Mouse (Mus musculus) heart, embryonic 16.5 days (tissue): ENCODE data around the gene Nup93. TPM values are rescaled to one million over a fixed set of nuclear protein-coding genes. Genes with fewer than 3 reads are reported as not detected.

Experiments
- ATAC-seq: fragments of 200-750 bp; cut with Nextera tagmentation; replicated peaks from 2 replicates; pipeline ENCODE4 v1.8.0; 2017; ENCODE audit warnings: moderate number of reproducible peaks; ENCODE audit not compliant: insufficient read depth, low FRiP score; ENCODE audit errors: extremely low read depth
- H3K27ac ChIP-seq: fragments of 300-500 bp; sonication (generic); 2 replicates; pipeline ENCODE4 v1.5.1; 2014; ENCODE audit warnings: mild to moderate bottlenecking, low read length, control low read depth, moderate library complexity
- H3K27me3 ChIP-seq: fragments of 300-500 bp; sonication (generic); 2 replicates; pipeline ENCODE4 v1.6.1; 2014; ENCODE audit warnings: low read length, mixed read lengths; ENCODE audit not compliant: control insufficient read depth, insufficient read depth
- H3K36me3 ChIP-seq: fragments of 300-500 bp; sonication (generic); 2 replicates; pipeline ENCODE4 v1.6.1; 2014; ENCODE audit not compliant: control insufficient read depth, insufficient read depth
- H3K4me1 ChIP-seq: fragments of 300-500 bp; sonication (generic); 2 replicates; pipeline ENCODE4 v1.6.1; 2014; ENCODE audit warnings: low read length, mixed read lengths; ENCODE audit not compliant: control insufficient read depth, insufficient read depth
- H3K4me2 ChIP-seq: fragments of 300-500 bp; sonication (generic); 2 replicates; pipeline ENCODE4 v1.6.1; 2014; ENCODE audit warnings: low read depth, mild to moderate bottlenecking, control low read depth, low read length
- H3K4me3 ChIP-seq: fragments of 300-500 bp; sonication (generic); 2 replicates; pipeline ENCODE4 v1.5.1; 2014; ENCODE audit warnings: mild to moderate bottlenecking, control low read depth, low read length
- H3K9ac ChIP-seq: fragments of 300-500 bp; sonication (generic); 2 replicates; pipeline ENCODE4 v1.6.1; 2014; ENCODE audit warnings: low read length, control low read depth
- H3K9me3 ChIP-seq: fragments of 300-500 bp; sonication (generic); replicated peaks from 2 replicates; pipeline ENCODE4 v1.6.1; 2016; ENCODE audit warnings: low read length; ENCODE audit not compliant: control insufficient read depth
- WGBS: fragments of 180-500 bp; shearing (Covaris S2); extraction: QIAGEN DNeasy Blood & Tissue Kit; methylation state at CpG from one replicate; pipeline ENCODE4 v1.1.7; 2014; 5-methylcytosine and 5-hydroxymethylcytosine counted together
- polyA plus RNA-seq: library from polyadenylated mRNA; unstranded; fragments of >200 nt; fragmentation: Nextera tagmentation; extraction: Ambion mirVana; gene quantifications from 2 replicates; pipeline ENCODE4 v1.2.1, GENCODE M21; 2015

Gene Nup93
- polyA plus RNA-seq, 1 experiment from 2014 or later, result 60.3 TPM

- H3K27me3 ChIP-seq, result no peaks in the 10 kb centered on the region
- H3K4me3 ChIP-seq, result no peak overlapping the region
- H3K36me3 ChIP-seq, result no peaks in the 10 kb centered on the region
- no peak for ATAC-seq
- H3K4me1 ChIP-seq, result peaks cover 36% of the 10 kb centered on the region
- no peaks in the 10 kb centered on the region for H3K9me3 ChIP-seq
- H3K4me2 ChIP-seq, result no peak overlapping the region
- 92% methylated on average over 8 of the region's 8 CpGs for WGBS
- peak overlapping the region; percentile 92 for H3K27ac ChIP-seq
- no peak overlapping the region for H3K9ac ChIP-seq
These were observed 78.3 kb downstream of the Nup93 start for GRCm38 (mm10) chr8:94292626-94293025.

GRCm38 (mm10) chr8:94295687-94296086 lies 81.3 kb downstream of the Nup93 start:
- Histone ChIP-seq H3K4me3 (no peak overlapping the region), H3K9ac (peak overlapping the region; percentile 33; the same call in 1 of the 2 replicates)
- no peak for ATAC-seq

GRCm38 (mm10) chr8:94296312-94296991 lies 82.1 kb downstream of the Nup93 start:
- 33% methylated on average over 9 of the region's 9 CpGs for WGBS
- Histone ChIP-seq H3K9ac (no peak overlapping the region; the same call in 1 of the 2 replicates), H3K27ac (peak overlapping the region; percentile 72), H3K9me3 (no peaks in the 10 kb centered on the region), H3K4me3 (no peak overlapping the region), H3K27me3 (no peaks in the 10 kb centered on the region), H3K36me3 (peaks cover 3% of the 10 kb centered on the region; the same call in 1 of the 2 replicates), H3K4me2 (no peak overlapping the region), H3K4me1 (peaks cover 29% of the 10 kb centered on the region)
- ATAC-seq, result peak; percentile 66

More at GRCm38 (mm10) chr8:94295687-94296086, 81.3 kb downstream of the Nup93 start:
- Histone ChIP-seq H3K9me3 (no peaks in the 10 kb centered on the region), H3K36me3 (no peaks in the 10 kb centered on the region), H3K27me3 (no peaks in the 10 kb centered on the region), H3K4me1 (peaks cover 32% of the 10 kb centered on the region), H3K27ac (peak overlapping the region; percentile 72), H3K4me2 (no peak overlapping the region)
- WGBS, result 46% methylated on average over 6 of the region's 6 CpGs

- H3K4me3 ChIP-seq, result no peak overlapping the region
- H3K36me3 ChIP-seq, result peaks cover 10% of the 10 kb centered on the region
- 51% methylated on average over 6 of the region's 6 CpGs for WGBS
- H3K4me1 ChIP-seq, result peaks cover 24% of the 10 kb centered on the region
- peak overlapping the region; percentile 72 for H3K27ac ChIP-seq
- no peak overlapping the region for H3K4me2 ChIP-seq
- H3K9me3 ChIP-seq, result no peaks in the 10 kb centered on the region
- H3K27me3 ChIP-seq, result no peaks in the 10 kb centered on the region
- H3K9ac ChIP-seq, result peak overlapping the region; percentile 6; the same call in 1 of the 2 replicates
- ATAC-seq, result no peak
These were observed 82.7 kb downstream of the Nup93 start for GRCm38 (mm10) chr8:94297101-94297500.

- H3K4me1 ChIP-seq, result peaks cover 12% of the 10 kb centered on the region
- no peak for ATAC-seq
These were observed 86.4 kb downstream of the Nup93 start for GRCm38 (mm10) chr8:94300809-94301208.

GRCm38 (mm10) chr8:94304412-94304811 lies 90.0 kb downstream of the Nup93 start:
- Histone ChIP-seq H3K4me3 (no peak overlapping the region), H3K36me3 (peaks cover 41% of the 10 kb centered on the region), H3K9ac (no peak overlapping the region), H3K4me2 (no peak overlapping the region), H3K4me1 (peaks cover 8% of the 10 kb centered on the region), H3K27ac (no peak overlapping the region), H3K27me3 (no peaks in the 10 kb centered on the region), H3K9me3 (no peaks in the 10 kb centered on the region)
- no peak for ATAC-seq
- WGBS, result 93% methylated on average over 2 of the region's 2 CpGs

More at GRCm38 (mm10) chr8:94300809-94301208, 86.4 kb downstream of the Nup93 start:
- 76% methylated on average over 4 of the region's 4 CpGs for WGBS
- no peak overlapping the region for H3K9ac ChIP-seq
- no peak overlapping the region for H3K27ac ChIP-seq
- no peak overlapping the region for H3K4me2 ChIP-seq
- H3K36me3 ChIP-seq, result peaks cover 33% of the 10 kb centered on the region
- H3K27me3 ChIP-seq, result no peaks in the 10 kb centered on the region
- H3K9me3 ChIP-seq, result no peaks in the 10 kb centered on the region
- no peak overlapping the region for H3K4me3 ChIP-seq

GRCm38 (mm10) chr8:94306989-94307513 lies 92.7 kb downstream of the Nup93 start:
- Histone ChIP-seq H3K27ac (peak overlapping the region; percentile 66), H3K9ac (no peak overlapping the region)

GRCm38 (mm10) chr8:94307652-94308051 lies 93.3 kb downstream of the Nup93 start:
- no peak for ATAC-seq
- H3K27ac ChIP-seq, result no peak overlapping the region; the same call in 1 of the 2 replicates
- H3K9ac ChIP-seq, result no peak overlapping the region
- 58% methylated on average over 9 of the region's 9 CpGs for WGBS
- H3K27me3 ChIP-seq, result no peaks in the 10 kb centered on the region
- no peaks in the 10 kb centered on the region for H3K9me3 ChIP-seq
- H3K4me1 ChIP-seq, result peaks cover 8% of the 10 kb centered on the region
- no peak overlapping the region for H3K4me3 ChIP-seq
- no peak overlapping the region for H3K4me2 ChIP-seq
- peaks cover 42% of the 10 kb centered on the region for H3K36me3 ChIP-seq

More at GRCm38 (mm10) chr8:94306989-94307513, 92.7 kb downstream of the Nup93 start:
- H3K27me3 ChIP-seq, result no peaks in the 10 kb centered on the region
- peaks cover 8% of the 10 kb centered on the region for H3K4me1 ChIP-seq
- ATAC-seq, result peak; percentile 67
- H3K36me3 ChIP-seq, result peaks cover 44% of the 10 kb centered on the region
- H3K4me3 ChIP-seq, result no peak overlapping the region
- no peaks in the 10 kb centered on the region for H3K9me3 ChIP-seq
- no peak overlapping the region for H3K4me2 ChIP-seq
- WGBS, result 46% methylated on average over 7 of the region's 7 CpGs

- no peak overlapping the region for H3K9ac ChIP-seq
- H3K4me1 ChIP-seq, result 0 out of 2 replicates have a peak, but pooled peaks cover 4% of the 10 kb centered on the region
- peaks cover 15% of the 10 kb centered on the region for H3K36me3 ChIP-seq
- WGBS, result 83% methylated on average over 2 of the region's 2 CpGs
- H3K4me3 ChIP-seq, result no peak overlapping the region
- no peak overlapping the region for H3K27ac ChIP-seq
- ATAC-seq, result no peak
- H3K27me3 ChIP-seq, result no peaks in the 10 kb centered on the region
- H3K9me3 ChIP-seq, result no peaks in the 10 kb centered on the region
- H3K4me2 ChIP-seq, result no peak overlapping the region
These were observed 99.7 kb downstream of the Nup93 start for GRCm38 (mm10) chr8:94314069-94314468.
